Mouse (Mus musculus) liver, adult 2 months (tissue): Measurements from ENCODE around the gene Commd1.

Experiments used
- CTCF ChIP-seq: fragments of 200-500 bp; IDR thresholded peaks from 2 replicates; pipeline ENCODE4 v1.5.1; 2011; ENCODE audit warnings: low read depth, low read length, control low read depth
- POLR2A ChIP-seq: fragments of 200-500 bp; IDR thresholded peaks from 2 replicates; pipeline ENCODE4 v1.6.1; 2011; ENCODE audit warnings: low read length, control low read depth; ENCODE audit not compliant: insufficient read depth; ENCODE audit errors: extremely low read depth

GRCm38 (mm10) chr11:22859633-22860334, 122.4 kb downstream of the Commd1 start:
- TF ChIP-seq CTCF (0 out of 2 replicates have a peak, but pooled peaks have one; percentile 34), POLR2A (peak; percentile 65)
